Mouse (Mus musculus) midbrain, embryonic 14.5 days (tissue): Measurements from ENCODE around the gene Faap100. TPM values are rescaled to one million over a fixed set of nuclear protein-coding genes. Genes with fewer than 3 reads are reported as not detected.
"Not testable (repeated sequence)": the region's sequence is repeated elsewhere in the genome, so short reads cannot be mapped to it uniquely, and the experiment has no call there.

ENCODE experiments used
- ATAC-seq: fragments of 200-750 bp; cut with Nextera tagmentation; 2 replicates; pipeline ENCODE4 v1.8.0; 2017; ENCODE audit warnings: moderate number of reproducible peaks, moderate library complexity; ENCODE audit not compliant: low FRiP score, low TSS enrichment
- DNase-seq: peaks from one replicate; pipeline ENCODE4 v3.0.0-alpha.2; 2015
- H3K27ac ChIP-seq: fragments of 300-500 bp; sonication (generic); replicated peaks from 2 replicates; pipeline ENCODE4 v1.5.1; 2014; ENCODE audit warnings: mild to moderate bottlenecking, low read depth, low read length, moderate library complexity
- H3K27me3 ChIP-seq: fragments of 300-500 bp; sonication (generic); 2 replicates; pipeline ENCODE4 v1.6.1; 2014; ENCODE audit warnings: low read length, control low read depth, mixed read lengths; ENCODE audit not compliant: control insufficient read depth, insufficient read depth
- H3K36me3 ChIP-seq: fragments of 300-500 bp; sonication (generic); 2 replicates; pipeline ENCODE4 v1.6.1; 2014; ENCODE audit warnings: low read length, control low read depth; ENCODE audit not compliant: control insufficient read depth, insufficient read depth
- H3K4me1 ChIP-seq: fragments of 300-500 bp; sonication (generic); 2 replicates; pipeline ENCODE4 v1.6.1; 2014; ENCODE audit warnings: mild to moderate bottlenecking, antibody characterized with exemption, low read length, control low read depth; ENCODE audit not compliant: control insufficient read depth, insufficient read depth
- H3K4me2 ChIP-seq: fragments of 300-500 bp; sonication (generic); 2 replicates; pipeline ENCODE4 v1.6.1; 2014; ENCODE audit warnings: mild to moderate bottlenecking, low read length, moderate library complexity
- H3K4me3 ChIP-seq: fragments of 300-500 bp; sonication (generic); replicated peaks from 2 replicates; pipeline ENCODE4 v1.5.1; 2014; ENCODE audit warnings: low read depth, low read length
- H3K9ac ChIP-seq: fragments of 300-500 bp; sonication (generic); replicated peaks from 2 replicates; pipeline ENCODE4 v1.6.1; 2014; ENCODE audit warnings: mild to moderate bottlenecking, low read length, moderate library complexity
- H3K9me3 ChIP-seq: fragments of 300-500 bp; sonication (generic); 2 replicates; pipeline ENCODE4 v1.6.1; 2016; ENCODE audit warnings: low read length, control low read depth, mixed read lengths; ENCODE audit not compliant: control insufficient read depth
- WGBS: fragments of 180-500 bp; shearing (Covaris S2); extraction: QIAGEN DNeasy Blood & Tissue Kit; methylation state at CpG from one replicate; pipeline ENCODE4 v1.1.7; 2014; 5-methylcytosine and 5-hydroxymethylcytosine counted together
- polyA plus RNA-seq: library from polyadenylated mRNA; unstranded; fragments of >200 nt; fragmentation: Nextera tagmentation; extraction: Ambion mirVana; gene quantifications from 2 replicates; pipeline ENCODE4 v1.2.1, GENCODE M21; 2014

The Faap100 gene
- polyA plus RNA-seq, 1 experiment from 2014 or later: 95.9 TPM

GRCm38 (mm10) chr11:120356319-120356840, 22.2 kb downstream of the Faap100 start:
- Histone ChIP-seq H3K9me3 (no peaks in the 10 kb centered on the region), H3K9ac (no peak overlapping the region), H3K4me3 (no peak overlapping the region), H3K27me3 (no peaks in the 10 kb centered on the region), H3K27ac (no peak overlapping the region), H3K4me1 (peaks cover 38% of the 10 kb centered on the region), H3K36me3 (no peaks in the 10 kb centered on the region), H3K4me2 (no peak overlapping the region)
- no peak for DNase-seq
- ATAC-seq: no peak
- 85% methylated on average over 15 of the region's 15 CpGs for WGBS

DNA sequence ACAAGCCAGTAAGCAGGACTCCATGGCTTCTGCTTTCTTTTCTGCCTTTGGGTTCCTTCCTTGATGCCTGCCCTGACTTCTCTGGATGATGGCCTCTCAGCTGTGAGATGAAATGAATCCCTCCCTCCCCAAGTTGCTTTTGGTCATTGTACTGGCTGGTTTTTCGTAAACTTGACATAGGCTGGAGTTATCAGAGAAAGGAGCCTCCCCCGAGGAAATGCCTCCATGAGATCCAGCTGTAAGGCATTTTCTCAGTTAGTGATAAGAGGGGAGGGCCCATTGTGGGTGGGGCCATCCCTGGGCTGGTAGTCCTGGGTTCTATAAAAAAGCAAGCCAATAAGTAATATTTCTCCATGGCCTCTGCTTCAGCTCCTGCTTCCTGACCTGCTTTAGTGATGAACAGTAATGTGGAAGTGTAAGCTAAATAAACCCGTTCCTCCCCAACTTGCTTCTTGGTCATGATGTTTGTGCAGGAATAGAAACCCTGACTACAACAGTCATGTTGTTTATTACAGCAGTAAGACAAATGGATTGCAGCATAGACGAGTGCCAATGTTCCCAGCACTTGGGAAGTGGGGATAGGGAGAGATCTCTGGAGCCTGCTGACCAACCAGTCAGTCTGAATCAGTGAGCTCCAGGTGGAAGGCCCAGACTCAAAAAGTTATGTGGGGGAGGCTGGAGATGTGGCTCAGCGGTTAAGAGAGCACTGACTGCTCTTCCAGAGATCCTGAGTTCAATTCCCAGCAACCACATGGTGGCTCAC, 23.1 kb downstream of the Faap100 start:
- 90% methylated on average over 5 of the region's 5 CpGs for WGBS
- DNase-seq (no peak), ATAC-seq (no peak)
- no peak overlapping the region for H3K4me2 ChIP-seq
- no peak overlapping the region for H3K4me3 ChIP-seq
- peaks cover 47% of the 10 kb centered on the region for H3K4me1 ChIP-seq
- no peaks in the 10 kb centered on the region for H3K27me3 ChIP-seq
- no peak overlapping the region for H3K27ac ChIP-seq
- no peaks in the 10 kb centered on the region for H3K9me3 ChIP-seq
- no peak overlapping the region for H3K9ac ChIP-seq
- no peaks in the 10 kb centered on the region for H3K36me3 ChIP-seq

DNA sequence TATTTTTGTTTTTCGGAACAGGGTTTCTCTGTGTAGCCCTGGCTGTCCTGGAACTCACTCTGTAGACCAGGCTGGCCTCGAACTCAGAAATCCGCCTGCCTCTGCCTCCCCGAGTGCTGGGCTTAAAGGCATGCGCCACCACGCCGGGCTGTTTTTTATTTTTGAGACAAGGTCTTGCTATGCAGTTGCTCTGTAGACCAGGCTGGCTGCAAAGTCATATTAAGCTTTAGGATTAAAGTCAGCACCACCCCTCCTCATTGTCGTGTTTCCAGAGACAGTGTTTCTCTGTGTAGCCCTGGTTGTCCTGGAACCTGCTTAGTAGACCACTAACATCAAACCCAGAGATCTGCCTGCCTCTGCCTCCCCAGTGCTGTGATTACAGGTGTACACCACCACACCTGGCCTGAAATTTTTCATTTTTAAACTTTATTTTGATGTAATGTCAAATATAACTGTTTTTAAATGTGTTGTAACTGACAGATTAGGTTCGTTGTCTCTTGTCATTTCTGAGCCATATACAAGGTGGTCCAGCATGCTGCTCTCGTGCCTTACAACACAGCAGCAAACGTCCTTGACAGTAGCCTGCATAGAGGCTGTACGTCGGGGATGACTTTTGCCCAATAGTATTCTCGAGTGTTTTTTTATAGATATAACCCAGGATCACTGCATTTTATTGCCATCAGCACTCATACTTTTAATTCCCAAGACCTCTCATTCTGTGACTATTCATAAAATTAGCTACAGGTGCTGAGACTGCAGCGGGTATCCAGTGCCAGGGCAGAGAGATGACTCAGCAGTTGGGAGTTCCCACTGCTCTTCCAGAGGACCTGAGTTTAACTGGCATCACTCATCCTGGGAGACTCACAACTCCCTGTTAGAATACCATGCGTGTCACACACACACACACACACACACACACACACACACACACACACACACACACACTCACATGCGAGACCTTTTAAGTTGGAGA, 24.0 kb downstream of the Faap100 start:
- Histone ChIP-seq H3K27ac (no peak overlapping the region), H3K9ac (no peak overlapping the region), H3K4me3 (no peak overlapping the region), H3K4me1 (peaks cover 40% of the 10 kb centered on the region), H3K9me3 (no peaks in the 10 kb centered on the region), H3K27me3 (no peaks in the 10 kb centered on the region), H3K36me3 (no peaks in the 10 kb centered on the region), H3K4me2 (no peak overlapping the region)
- WGBS: 88% methylated on average over 17 of the region's 17 CpGs
- no peak for ATAC-seq
- no peak for DNase-seq

DNA sequence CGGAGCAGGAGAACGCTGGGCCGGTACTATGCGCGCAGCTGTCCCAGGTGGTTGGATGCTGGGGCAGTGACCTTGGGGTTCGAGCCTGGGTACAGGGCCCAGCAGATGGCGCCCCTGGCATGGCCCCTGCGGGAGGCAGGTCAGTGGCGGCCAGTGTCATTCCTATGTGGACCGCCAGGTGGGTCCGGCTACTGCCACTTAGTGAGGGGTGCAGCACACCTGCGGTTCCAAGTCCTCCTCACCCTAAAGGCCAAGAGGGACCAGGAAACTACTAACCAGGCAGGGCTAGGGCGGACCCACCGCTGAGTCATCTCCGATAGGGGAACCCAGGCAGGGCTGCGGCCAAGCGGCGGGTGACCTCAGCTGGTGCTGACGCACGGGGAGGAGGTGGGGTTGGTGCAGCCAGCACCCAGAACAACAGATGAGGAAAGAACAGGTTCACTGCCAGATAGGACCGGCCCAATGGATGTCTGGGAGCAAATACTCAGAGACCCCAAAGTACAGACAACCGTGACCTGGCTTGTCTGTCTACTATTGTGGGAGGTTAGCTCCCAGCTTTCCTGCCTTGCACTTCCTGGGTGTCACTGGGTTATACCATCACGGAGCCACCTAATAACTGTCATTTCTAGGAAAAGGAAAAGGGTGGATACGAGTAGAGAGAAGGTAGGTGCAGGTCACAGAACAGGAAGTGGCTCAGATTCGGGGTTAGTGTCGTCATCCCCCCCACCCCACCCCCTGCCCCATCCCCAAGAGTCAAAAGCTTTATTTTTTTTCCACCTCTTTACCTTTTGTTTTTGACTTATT, 24.9 kb downstream of the Faap100 start:
- no peaks in the 10 kb centered on the region for H3K27me3 ChIP-seq
- no peaks in the 10 kb centered on the region for H3K36me3 ChIP-seq
- H3K27ac ChIP-seq: 0 out of 2 replicates have a peak overlapping the region, but pooled peaks have one; percentile 20
- no peak overlapping the region for H3K4me3 ChIP-seq
- ATAC-seq (no peak), DNase-seq (peak; percentile 61)
- 26% methylated on average over 26 of the region's 26 CpGs for WGBS
- no peaks in the 10 kb centered on the region for H3K9me3 ChIP-seq
- peaks cover 40% of the 10 kb centered on the region for H3K4me1 ChIP-seq
- H3K4me2 ChIP-seq: no peak overlapping the region
- H3K9ac ChIP-seq: no peak overlapping the region

- no peak overlapping the region for H3K4me2 ChIP-seq
- peaks cover 30% of the 10 kb centered on the region for H3K4me1 ChIP-seq
- H3K9ac ChIP-seq: no peak overlapping the region
- DNase-seq: peak; percentile 69
- H3K4me3 ChIP-seq: no peak overlapping the region
- no peaks in the 10 kb centered on the region for H3K36me3 ChIP-seq
- no peaks in the 10 kb centered on the region for H3K9me3 ChIP-seq
- 71% methylated on average over 13 of the region's 13 CpGs for WGBS
- no peaks in the 10 kb centered on the region for H3K27me3 ChIP-seq
- ATAC-seq: no peak
- peak overlapping the region; percentile 53 for H3K27ac ChIP-seq
Measured at GRCm38 (mm10) chr11:120352571-120353290, 25.8 kb downstream of the Faap100 start.

- peaks cover 25% of the 10 kb centered on the region for H3K4me1 ChIP-seq
- not testable (repeated sequence) for H3K4me3 ChIP-seq, ATAC-seq, H3K9ac ChIP-seq, DNase-seq, H3K36me3 ChIP-seq, H3K4me2 ChIP-seq, H3K27me3 ChIP-seq, H3K9me3 ChIP-seq
- WGBS: 93% methylated on average over 5 of the region's 5 CpGs
- peak overlapping the region; percentile 100; the same call in 1 of the 2 replicates for H3K27ac ChIP-seq
Measured at GRCm38 (mm10) chr11:120352093-120352350, 26.5 kb downstream of the Faap100 start.

DNA sequence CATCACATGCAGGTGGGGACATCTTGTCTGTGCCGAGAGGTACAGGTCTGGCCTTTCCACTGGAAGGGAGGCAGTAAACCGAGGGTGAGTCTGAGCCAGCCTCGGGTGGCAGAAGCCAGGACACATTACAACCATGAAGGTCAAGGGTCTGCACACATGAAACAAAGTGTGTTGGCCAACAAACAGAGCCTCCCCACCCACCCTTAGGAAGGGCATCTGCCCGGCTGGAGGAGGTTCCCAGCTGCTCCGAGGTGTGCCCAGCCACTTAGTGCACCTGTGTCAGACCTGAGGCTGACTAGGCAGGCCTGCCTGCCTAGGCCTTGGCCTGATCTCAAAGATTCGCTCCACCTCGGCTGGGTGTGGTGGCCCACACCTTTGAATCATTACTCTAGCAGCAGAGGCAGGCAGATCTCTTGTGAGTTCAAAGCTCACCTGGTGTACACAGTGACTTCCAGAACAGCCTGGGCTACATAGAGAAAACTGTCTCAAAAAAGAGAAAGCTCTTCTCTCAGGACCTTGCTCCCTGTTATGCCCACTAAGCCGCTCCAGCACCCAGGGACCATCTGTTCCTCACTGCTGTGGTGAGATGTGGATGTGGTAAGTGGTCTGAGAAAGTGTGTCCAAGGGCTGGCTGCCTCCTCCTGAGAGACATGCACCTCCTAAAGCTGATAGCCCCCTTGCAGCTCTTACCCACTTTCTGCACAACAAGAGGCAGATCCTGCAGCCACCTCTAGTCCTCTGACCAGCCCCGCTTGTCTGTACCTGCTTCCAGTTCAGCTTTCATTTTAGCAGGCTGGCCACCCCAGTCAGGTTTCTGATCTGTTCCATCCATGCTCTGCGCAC, 27.1 kb downstream of the Faap100 start:
- Histone ChIP-seq H3K9me3 (no peaks in the 10 kb centered on the region), H3K4me2 (peak overlapping the region; percentile 99), H3K27ac (peak overlapping the region; percentile 100), H3K4me3 (no peak overlapping the region), H3K9ac (0 out of 2 replicates have a peak overlapping the region, but pooled peaks have one; percentile 100), H3K36me3 (peaks cover 8% of the 10 kb centered on the region), H3K4me1 (peaks cover 25% of the 10 kb centered on the region), H3K27me3 (no peaks in the 10 kb centered on the region)
- WGBS: 88% methylated on average over 10 of the region's 10 CpGs
- ATAC-seq (no peak), DNase-seq (no peak)
